Mouse (Mus musculus) hindbrain, postnatal 0 days (tissue): Measurements from ENCODE around the gene Fgfr2. TPM values are rescaled to one million over a fixed set of nuclear protein-coding genes. Genes with fewer than 3 reads are reported as not detected.
A peak's percentile ranks its signal among the peaks of the same experiment; 100 is the strongest.

ENCODE experiments used
- ATAC-seq: fragments of 200-750 bp; cut with Nextera tagmentation; 2 replicates; pipeline ENCODE4 v1.8.0; 2017; ENCODE audit warnings: mild to moderate bottlenecking, moderate TSS enrichment, moderate library complexity
- DNase-seq: peaks from one replicate; pipeline ENCODE4 v3.0.0-alpha.2; 2015; ENCODE audit warnings: low spot score
- H3K27ac ChIP-seq: fragments of 300-500 bp; sonication (generic); 2 replicates; pipeline ENCODE4 v1.5.1; 2014; ENCODE audit warnings: mild to moderate bottlenecking
- H3K27me3 ChIP-seq: fragments of 300-500 bp; sonication (generic); 2 replicates; pipeline ENCODE4 v1.6.1; 2014; ENCODE audit warnings: low read length, mixed read lengths; ENCODE audit not compliant: insufficient read depth
- H3K36me3 ChIP-seq: fragments of 300-500 bp; sonication (generic); 2 replicates; pipeline ENCODE4 v1.6.1; 2014; ENCODE audit warnings: low read length, mixed read lengths; ENCODE audit not compliant: insufficient read depth
- H3K4me1 ChIP-seq: fragments of 300-500 bp; sonication (generic); 2 replicates; pipeline ENCODE4 v1.6.1; 2014; ENCODE audit warnings: antibody characterized with exemption, low read length, mixed read lengths; ENCODE audit not compliant: insufficient read depth
- H3K4me2 ChIP-seq: fragments of 300-500 bp; sonication (generic); 2 replicates; pipeline ENCODE4 v1.6.1; 2014; ENCODE audit warnings: low read depth, mild to moderate bottlenecking, low read length, moderate library complexity, mixed read lengths
- H3K4me3 ChIP-seq: fragments of 300-500 bp; sonication (generic); 2 replicates; pipeline ENCODE4 v1.5.1; 2014; ENCODE audit warnings: low read length
- H3K9ac ChIP-seq: fragments of 300-500 bp; sonication (generic); replicated peaks from 2 replicates; pipeline ENCODE4 v1.6.1; 2014; ENCODE audit warnings: mild to moderate bottlenecking, low read length, moderate library complexity, mixed read lengths
- H3K9me3 ChIP-seq: fragments of 300-500 bp; sonication (generic); 2 replicates; pipeline ENCODE4 v1.6.1; 2016; ENCODE audit warnings: low read length, mixed read lengths
- CTCF ChIP-seq: IDR thresholded peaks from 2 replicates; pipeline ENCODE4 v1.5.1; 2016; ENCODE audit warnings: antibody characterized with exemption, control low read depth, low read depth
- WGBS: fragments of 180-500 bp; shearing (Covaris S2); extraction: QIAGEN DNeasy Blood & Tissue Kit; methylation state at CpG from one replicate; pipeline ENCODE4 v1.1.7; 2014; 5-methylcytosine and 5-hydroxymethylcytosine counted together
- polyA plus RNA-seq: library from polyadenylated mRNA; unstranded; fragments of >200 nt; fragmentation: Nextera tagmentation; extraction: Ambion mirVana; gene quantifications from 2 replicates; pipeline ENCODE4 v1.2.1, GENCODE M21; 2015
- total RNA-seq: library from RNA; depleted of rRNA; stranded (reverse); fragments of >200 nt; gene quantifications from 2 replicates; pipeline ENCODE4 v1.2.3, GENCODE M21; 2014

The Fgfr2 gene
- total and polyA plus RNA-seq, 2 experiments from 2014 or later = 17.3 to 49.0 TPM

DNA sequence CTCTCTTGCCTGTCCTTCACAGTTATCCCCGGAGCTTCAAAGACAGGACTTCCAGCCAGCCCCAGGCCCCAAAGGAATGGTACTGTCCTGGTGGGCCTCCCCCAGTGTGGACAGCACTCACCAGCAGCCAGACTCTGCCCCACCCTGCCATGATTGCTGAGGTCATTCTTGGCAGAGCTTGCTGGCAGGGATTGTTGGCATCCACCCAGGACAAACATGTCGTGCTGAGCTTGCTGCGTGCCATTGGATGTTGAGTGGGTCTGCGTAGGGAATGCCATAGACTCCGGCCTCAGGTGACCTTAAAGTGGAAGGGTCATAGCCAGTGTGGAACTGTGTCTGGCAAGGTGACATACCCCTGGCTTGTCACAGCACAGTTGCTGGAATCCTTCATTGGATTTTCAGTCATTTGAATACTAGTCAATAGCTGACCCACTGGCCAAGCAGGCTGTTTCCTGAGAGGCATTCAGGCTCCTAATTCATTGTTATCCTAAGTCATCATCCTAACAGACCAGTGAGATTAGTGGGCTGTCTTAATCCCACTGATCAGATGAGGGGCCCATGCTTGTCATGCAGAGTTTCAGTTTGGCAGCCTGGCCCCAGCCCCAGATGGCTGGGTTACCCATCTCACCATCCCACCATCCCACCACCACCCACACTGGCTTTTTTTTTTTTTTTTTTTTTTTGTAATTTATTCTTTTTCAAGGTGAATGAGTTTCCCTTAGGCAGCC is 2145.2 kb downstream of the Fgfr2 start:
- no peak for TF ChIP-seq CTCF
- 24% methylated on average over 5 of the region's 5 CpGs for WGBS
- no peak overlapping the region for H3K4me2 ChIP-seq
- peaks cover 12% of the 10 kb centered on the region for H3K4me1 ChIP-seq
- H3K9me3 ChIP-seq = no peaks in the 10 kb centered on the region
- no peaks in the 10 kb centered on the region for H3K36me3 ChIP-seq
- DNase-seq (peak; percentile 79), ATAC-seq (peak; percentile 83)
- H3K27me3 ChIP-seq = no peaks in the 10 kb centered on the region
- no peak overlapping the region for H3K4me3 ChIP-seq
- no peak overlapping the region for H3K27ac ChIP-seq
- H3K9ac ChIP-seq = no peak overlapping the region

DNA sequence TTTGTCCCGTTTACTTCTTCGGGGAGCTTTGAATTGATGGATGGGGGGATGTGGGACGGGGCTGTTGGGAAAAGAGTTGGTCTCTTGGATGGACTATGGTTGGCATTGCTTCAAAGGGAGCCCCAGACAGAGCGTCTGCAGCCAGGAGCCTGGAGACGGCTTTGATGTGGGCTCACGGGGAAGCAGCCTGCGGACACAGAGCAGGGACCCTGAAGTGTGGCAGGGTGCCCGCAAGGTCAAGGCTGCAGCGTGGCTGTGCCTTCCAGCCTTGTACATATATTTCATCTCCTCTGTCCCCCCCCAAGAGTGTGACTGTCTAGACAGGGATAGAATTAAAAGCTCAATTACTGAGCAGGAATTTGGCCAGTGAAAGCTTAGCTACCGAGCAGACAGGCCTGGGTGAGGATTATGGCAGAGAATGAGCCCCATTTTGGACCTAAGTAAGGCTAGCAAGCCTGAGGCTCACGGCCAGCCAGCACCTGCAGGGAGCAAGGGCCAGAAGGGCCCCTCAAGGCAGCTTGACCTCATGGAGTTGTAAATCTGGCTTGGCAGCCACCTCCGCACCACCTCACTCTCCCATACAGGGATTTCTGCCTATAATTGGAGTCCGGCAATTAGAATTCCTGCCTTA is 2146.7 kb downstream of the Fgfr2 start:
- 36% methylated on average over 13 of the region's 13 CpGs for WGBS
- H3K36me3 ChIP-seq = no peaks in the 10 kb centered on the region
- H3K4me1 ChIP-seq = peaks cover 12% of the 10 kb centered on the region
- H3K27ac ChIP-seq = no peak overlapping the region
- H3K9me3 ChIP-seq = no peaks in the 10 kb centered on the region
- no peak overlapping the region for H3K4me3 ChIP-seq
- no peaks in the 10 kb centered on the region for H3K27me3 ChIP-seq
- no peak overlapping the region for H3K9ac ChIP-seq
- H3K4me2 ChIP-seq = no peak overlapping the region
- peak; percentile 42 for DNase-seq
- no peak for ATAC-seq
- TF ChIP-seq CTCF = no peak

DNA sequence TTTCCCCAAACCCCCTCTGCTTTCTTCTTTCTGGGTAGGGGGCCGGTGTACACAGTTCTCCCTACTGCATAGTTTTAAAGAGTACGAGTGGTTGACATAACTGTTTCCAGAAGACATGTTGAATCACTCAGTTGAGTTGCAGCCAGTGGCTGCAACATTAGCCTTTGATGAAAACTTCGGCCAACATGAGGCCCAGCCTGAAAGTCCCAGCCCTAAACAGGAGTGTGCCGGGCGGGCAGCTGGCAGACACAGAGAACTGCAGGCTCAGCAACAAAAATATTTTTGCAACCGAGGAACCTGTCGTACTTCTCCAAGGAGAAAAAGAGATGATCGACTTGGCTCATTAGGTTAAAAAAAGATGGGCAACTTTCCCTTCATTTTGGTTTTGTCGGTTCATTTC is 2150.4 kb downstream of the Fgfr2 start:
- Histone ChIP-seq H3K4me3 (no peak overlapping the region), H3K4me2 (no peak overlapping the region), H3K27ac (no peak overlapping the region), H3K9me3 (no peaks in the 10 kb centered on the region), H3K27me3 (no peaks in the 10 kb centered on the region), H3K4me1 (peaks cover 8% of the 10 kb centered on the region), H3K9ac (no peak overlapping the region), H3K36me3 (no peaks in the 10 kb centered on the region)
- DNase-seq (no peak), ATAC-seq (no peak)
- no peak for TF ChIP-seq CTCF
- 83% methylated on average over 9 of the region's 9 CpGs for WGBS

DNA sequence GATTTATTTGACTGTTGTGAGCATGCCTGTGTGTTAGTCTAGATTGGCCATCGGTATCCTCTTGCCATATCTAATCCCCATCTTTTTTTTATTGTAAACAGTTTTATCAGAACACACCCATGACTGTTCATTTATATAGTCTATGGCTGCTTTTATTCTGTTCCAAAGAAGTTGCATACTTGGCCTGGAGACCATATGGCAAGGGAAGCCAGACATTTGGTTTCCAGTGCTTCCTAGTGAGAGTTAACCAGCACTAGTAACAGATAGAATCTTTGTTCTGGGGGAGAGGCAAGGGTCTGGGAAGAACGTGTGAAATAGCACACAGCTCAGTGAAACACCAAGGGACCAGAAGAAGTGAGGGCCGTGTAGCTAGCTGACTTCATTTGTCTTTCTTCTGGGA is 2153.6 kb downstream of the Fgfr2 start:
- no peak overlapping the region for H3K4me3 ChIP-seq
- no peak overlapping the region for H3K27ac ChIP-seq
- ATAC-seq (no peak), DNase-seq (no peak)
- no peak overlapping the region for H3K4me2 ChIP-seq
- TF ChIP-seq CTCF = no peak
- H3K36me3 ChIP-seq = no peaks in the 10 kb centered on the region
- no peaks in the 10 kb centered on the region for H3K9me3 ChIP-seq
- WGBS = 50% methylated on average over 3 of the region's 3 CpGs
- H3K9ac ChIP-seq = no peak overlapping the region
- H3K27me3 ChIP-seq = no peaks in the 10 kb centered on the region
- no peaks in the 10 kb centered on the region for H3K4me1 ChIP-seq

DNA sequence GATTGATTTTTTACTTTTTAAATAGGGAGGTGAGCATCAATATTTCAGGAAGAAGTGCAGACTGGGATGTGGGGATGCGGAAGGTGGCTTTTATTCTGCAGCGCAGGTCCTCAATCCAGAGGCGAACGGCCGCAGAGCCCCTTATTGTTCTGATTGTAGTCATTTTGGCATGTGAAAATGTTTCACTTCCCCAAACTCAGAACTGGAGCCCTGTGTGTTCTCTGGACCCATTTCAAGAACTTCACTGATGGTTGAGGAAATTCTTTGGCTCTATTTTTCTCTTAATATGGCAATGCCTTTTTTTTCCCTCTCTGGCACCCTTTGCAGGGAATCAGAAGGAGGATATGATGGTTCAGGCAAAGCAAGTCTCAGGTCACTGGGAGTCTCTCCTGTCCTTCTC is 2154.1 kb downstream of the Fgfr2 start:
- WGBS = 62% methylated on average over 5 of the region's 5 CpGs
- no peaks in the 10 kb centered on the region for H3K36me3 ChIP-seq
- no peak overlapping the region for H3K9ac ChIP-seq
- TF ChIP-seq CTCF = no peak
- H3K27me3 ChIP-seq = no peaks in the 10 kb centered on the region
- no peaks in the 10 kb centered on the region for H3K9me3 ChIP-seq
- H3K4me1 ChIP-seq = no peaks in the 10 kb centered on the region
- H3K4me3 ChIP-seq = no peak overlapping the region
- DNase-seq (no peak), ATAC-seq (no peak)
- H3K27ac ChIP-seq = no peak overlapping the region
- H3K4me2 ChIP-seq = no peak overlapping the region

DNA sequence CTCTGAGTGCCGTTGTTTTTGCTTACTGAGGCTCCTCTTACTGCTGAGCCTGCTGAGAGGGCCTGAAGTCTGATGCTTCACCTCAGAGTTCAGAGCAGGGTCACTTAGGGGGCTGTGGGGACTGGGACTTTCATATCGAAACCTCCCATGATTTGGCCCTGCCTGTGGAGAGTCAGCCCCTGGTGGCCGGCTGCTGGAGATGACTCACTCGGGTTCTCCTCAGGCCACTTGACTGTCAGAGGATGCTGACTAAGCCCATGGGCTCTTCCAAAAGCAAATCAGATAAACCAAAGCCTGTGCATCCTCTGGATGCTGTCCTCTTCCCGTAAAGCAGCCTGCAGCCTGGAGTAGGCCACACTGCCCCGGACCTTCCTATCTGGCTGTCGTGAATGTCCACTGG is 2154.6 kb downstream of the Fgfr2 start:
- H3K27me3 ChIP-seq = no peaks in the 10 kb centered on the region
- WGBS = 64% methylated on average over 7 of the region's 7 CpGs
- H3K4me3 ChIP-seq = no peak overlapping the region
- H3K9me3 ChIP-seq = no peaks in the 10 kb centered on the region
- no peak overlapping the region for H3K4me2 ChIP-seq
- H3K36me3 ChIP-seq = no peaks in the 10 kb centered on the region
- no peaks in the 10 kb centered on the region for H3K4me1 ChIP-seq
- ATAC-seq = no peak
- TF ChIP-seq CTCF = peak; percentile 26
- no peak overlapping the region for H3K27ac ChIP-seq
- no peak overlapping the region for H3K9ac ChIP-seq
- no peak for DNase-seq

DNA sequence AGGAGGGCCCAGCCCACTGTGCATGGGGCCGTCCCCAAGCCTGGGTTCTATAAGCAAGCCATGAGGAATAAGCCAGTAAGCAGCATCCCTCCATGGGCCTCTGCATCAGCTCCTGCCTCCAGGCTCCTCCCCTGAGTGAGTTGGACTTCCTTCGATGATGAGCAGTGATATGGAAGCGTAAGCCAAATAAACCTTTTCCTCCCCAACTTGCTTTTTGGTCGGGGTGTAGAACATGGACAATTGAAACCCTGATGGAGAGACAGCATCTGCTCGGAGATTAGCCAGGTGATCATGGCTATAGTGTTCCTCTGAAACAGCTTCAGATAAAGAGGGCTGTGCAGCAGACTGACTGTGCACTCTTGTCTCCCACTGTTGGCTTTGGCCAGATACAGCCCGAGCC is 2155.2 kb downstream of the Fgfr2 start:
- H3K4me3 ChIP-seq = no peak overlapping the region
- ATAC-seq (no peak), DNase-seq (no peak)
- no peaks in the 10 kb centered on the region for H3K9me3 ChIP-seq
- no peaks in the 10 kb centered on the region for H3K4me1 ChIP-seq
- H3K4me2 ChIP-seq = no peak overlapping the region
- no peaks in the 10 kb centered on the region for H3K36me3 ChIP-seq
- no peak overlapping the region for H3K9ac ChIP-seq
- H3K27ac ChIP-seq = no peak overlapping the region
- WGBS = 93% methylated on average over 6 of the region's 6 CpGs
- no peak for TF ChIP-seq CTCF
- H3K27me3 ChIP-seq = no peaks in the 10 kb centered on the region
